Mouse (Mus musculus) MN1 (cell line): ENCODE measurements at regions not wholly inside any gene's neighbourhood (a gene's known extent, or its start where the extent isn't known, plus 50 kb on each side); places are given as distances from the start of the nearest gene placed in this dataset.

Source experiments
- DNase-seq: peaks from one replicate; pipeline ENCODE4 v3.0.0-alpha.2; 2016; ENCODE audit warnings: low spot score

- DNase-seq, result no peak
Observed at GRCm38 (mm10) chr14:74384481-74384880, 256.2 kb upstream of the Htr2a start.

DNA sequence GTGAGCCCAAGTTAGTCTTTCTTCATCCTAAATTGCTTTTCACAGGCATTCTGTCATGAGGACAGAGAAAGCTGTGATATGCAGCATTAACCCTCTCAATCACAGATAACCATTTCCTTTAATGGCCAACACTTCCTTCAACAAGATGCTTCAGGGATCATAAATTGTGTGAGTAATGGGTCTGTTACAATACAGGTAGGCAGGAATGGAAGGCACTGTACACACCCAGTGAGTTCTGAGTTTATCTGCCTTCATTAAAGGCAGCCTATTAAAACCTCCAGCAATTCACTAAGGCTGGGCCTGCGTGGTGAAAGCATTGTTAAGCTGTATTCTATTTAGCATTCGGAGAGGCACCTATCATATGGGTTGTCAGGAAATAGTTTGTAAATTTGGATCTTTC is 248.2 kb upstream of the Htr2a start:
- no peak for DNase-seq

DNA sequence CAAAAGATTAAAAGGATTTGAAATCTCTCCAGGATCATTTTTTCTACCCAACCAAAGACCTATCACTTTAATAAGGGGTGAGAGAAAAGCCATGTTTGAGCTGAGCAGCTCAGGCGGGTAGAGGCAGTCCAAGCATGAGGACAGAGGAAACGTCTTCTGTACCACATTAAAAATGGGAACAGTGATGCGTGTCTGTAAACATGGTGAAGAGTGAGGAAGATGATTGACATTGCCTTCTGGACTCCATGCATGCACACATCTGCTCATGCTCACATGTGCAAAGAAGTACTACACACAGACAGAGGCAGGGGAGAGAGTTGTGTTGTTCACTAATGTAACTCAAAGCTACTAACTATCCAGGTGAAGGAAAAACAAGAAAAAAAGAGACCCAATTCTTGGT is 243.4 kb upstream of the Htr2a start:
- no peak for DNase-seq

DNA sequence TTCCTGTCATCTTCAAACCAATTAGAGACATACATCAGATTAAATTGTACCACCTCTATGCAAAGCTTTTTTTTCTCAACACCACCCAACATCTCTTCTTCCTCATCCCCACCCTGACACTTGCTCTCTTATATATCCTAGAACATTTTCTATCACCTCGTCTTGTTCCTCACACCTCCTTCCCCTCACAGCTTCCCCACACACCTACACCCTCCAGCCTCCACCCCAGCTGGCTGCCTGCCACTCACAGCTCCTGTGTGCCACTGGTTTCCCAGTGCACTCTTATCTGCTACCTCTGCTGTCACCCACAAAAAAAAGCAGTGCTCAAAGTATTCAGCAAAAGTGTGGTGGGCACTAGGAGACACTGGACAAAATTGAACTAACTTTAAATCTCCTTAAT is 231.2 kb upstream of the Htr2a start:
- DNase-seq, result no peak

DNA sequence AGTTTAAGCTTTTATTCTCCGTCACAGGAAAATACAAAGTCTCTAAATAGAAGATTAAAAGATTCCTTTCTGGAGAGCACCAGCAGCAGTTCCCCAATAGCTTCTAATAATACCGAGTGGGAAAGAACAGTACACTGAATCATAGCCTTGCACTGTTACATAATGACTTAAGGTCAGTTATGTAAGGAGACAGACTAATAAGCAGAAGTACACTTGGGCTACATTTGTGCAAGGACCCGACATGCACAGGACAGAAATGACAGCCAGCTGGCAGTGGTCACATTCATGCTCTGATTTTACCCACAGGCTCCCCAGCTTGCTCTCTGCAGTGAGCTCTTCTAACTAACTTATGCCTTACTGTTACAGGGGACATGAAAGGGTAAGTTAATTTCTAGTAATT is 212.4 kb upstream of the Htr2a start:
- no peak for DNase-seq

GRCm38 (mm10) chr14:74464027-74464682 is 176.5 kb upstream of the Htr2a start:
- no peak for DNase-seq

DNA sequence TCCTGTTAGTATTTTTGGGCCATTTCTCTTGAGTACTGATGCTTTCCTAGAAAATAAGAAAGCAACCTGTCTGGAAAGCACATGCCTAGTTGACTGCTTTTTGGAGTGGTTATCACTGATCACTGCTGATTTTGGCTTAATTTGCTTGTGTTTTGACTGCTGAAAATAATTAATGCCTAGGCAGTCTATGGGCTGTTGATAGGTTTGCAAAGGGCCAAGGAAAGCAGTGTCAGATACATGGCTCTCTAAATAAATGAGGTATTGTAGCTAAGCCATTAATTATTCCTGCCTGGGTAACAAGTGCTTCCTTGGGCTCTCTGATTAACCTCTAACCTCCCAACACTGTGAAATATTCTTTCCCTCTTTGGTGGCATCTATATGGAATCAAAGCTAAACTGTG is 145.1 kb upstream of the Htr2a start:
- no peak for DNase-seq

- DNase-seq, result no peak
Observed at GRCm38 (mm10) chr14:74511521-74511920, 129.1 kb upstream of the Htr2a start.

- no peak for DNase-seq
Observed at GRCm38 (mm10) chr14:74516451-74516850, 124.2 kb upstream of the Htr2a start.

DNA sequence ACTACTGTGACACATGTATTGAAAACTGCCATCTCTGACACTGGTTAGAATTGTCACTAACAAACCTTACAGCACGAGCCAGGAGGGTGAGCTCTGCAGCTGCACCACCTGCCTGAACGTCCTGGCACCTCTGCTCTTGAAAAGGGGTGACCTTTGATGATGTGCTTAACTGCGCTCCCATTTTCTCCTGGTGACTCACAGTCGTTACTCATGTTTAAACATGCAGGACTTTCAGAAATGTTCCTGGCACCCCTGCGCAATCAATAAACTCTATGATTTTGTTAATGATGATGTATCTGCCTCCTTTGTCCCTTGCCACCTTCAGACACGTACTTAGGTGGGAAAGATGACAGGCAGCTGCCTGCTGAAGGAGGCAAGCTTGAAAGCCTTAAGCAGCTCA is 121.1 kb upstream of the Htr2a start:
- no peak for DNase-seq

DNA sequence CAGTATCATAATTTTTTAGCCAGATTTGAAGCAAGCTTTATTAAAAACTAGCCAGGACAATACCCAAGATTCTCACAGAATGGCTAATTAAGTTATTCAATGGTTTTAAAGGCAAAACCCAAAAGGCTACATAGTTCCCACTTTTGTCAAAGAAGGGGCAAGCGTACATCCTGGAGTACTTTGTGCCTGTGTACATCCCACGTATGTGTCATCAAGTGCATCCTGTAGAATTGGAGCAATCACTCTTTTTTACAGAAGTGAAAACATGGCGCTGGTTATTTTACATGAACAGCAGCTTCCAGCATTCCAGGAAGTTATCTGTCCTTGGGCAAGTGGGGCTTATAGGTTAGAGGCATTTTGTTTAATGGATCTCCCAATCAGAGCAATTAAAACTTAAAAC is 119.0 kb upstream of the Htr2a start:
- DNase-seq, result no peak

DNA sequence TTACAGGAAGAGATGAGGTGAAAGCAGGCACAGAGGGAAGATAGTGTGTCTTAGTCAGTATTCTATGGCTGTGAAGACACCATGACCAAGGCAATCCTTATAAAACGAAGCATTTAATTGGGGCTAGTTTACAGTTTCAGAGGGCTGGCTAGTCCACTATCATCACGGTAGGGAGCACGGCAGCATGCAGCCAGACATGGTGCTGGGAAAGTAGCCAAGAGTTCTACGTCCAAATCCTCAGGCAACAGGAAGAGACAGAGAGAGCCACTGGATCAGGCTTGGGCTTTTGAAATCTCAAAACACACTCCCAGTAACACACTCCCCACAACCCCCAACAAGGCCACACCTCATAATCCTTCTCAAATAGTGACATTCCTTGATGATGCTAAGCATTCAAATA is 113.4 kb upstream of the Htr2a start:
- no peak for DNase-seq

DNA sequence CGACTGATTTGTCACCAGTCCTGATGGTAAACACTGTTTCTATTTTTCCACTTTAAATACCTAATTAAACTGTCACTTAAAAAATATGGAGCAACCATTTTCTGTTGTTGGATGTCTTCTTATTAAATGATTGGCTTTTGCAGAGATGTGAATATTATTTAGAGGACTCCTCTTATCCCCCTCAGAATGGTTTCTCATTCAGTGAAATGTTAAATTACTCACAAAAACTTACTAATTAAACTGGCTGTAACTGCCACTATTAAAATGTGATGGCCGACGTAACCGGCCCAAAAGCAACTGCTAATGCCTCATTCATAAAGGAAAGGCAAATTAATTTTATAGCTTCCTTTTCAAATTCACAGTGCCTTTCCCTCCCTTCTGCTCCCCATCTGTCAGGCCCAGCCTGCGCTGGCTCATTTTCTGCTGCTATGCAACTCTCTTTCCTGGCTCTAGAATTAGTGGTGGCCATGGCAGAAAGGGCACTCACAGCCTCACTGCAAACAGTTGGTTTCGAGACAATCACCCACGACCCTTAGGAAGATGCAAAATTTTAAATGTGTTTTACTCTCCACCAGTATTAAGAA is 111.2 kb upstream of the Htr2a start:
- no peak for DNase-seq

DNA sequence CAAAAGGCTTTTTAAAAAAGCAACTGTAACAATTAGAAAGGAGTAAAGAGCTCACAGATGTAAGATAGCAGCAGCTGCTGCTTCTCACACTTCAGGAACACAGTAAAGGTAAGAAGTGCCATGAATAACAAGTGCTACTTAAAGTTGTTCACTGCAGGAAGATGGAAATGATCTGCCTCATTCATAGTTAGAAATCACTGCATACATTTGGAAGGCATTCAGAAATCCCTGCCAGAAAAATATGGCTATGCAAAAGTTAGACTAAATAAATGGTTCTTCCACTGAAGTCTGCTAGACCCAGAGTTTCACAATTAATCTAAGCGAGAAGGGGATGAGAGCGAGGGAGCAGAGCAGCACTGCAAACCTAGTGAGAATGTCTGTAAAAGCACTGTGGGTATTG is 102.5 kb upstream of the Htr2a start:
- no peak for DNase-seq

DNA sequence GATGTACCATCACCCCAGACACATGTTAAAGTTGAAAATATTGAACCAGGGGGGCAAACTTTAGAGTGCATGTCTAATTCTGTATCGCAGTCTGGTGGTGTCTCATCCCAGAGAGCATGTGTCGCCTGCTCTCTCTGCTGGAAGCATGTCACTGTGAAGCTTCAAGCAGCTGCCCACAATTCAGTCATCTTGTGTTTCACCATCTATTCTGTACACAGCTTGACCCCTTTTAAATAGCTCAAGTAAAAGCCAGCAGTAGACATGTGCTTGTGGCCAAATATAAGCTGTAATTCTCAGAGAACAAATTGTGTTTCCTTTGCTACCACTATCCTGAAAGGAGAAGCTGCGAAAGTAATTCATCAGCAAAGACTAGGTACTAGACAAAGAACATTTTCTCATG is 96.6 kb upstream of the Htr2a start:
- no peak for DNase-seq

DNA sequence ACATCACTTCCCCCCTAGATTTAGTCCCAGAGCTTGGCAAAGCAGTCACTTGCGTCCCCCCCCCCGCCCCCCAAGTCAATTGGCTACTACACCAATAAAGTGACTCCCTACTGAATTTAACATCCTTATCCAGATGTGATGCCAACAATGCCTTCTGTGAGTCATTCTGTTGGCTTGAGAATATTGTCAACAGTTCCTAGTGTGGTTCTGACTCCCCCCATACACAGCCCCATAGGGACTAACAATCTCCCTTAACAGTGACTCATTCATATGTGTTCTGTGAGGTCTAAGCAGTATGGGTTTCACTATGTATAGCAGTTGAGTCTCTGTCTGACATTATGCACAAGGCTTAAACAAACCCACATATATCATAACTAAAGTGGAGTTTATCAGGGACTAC is 89.5 kb upstream of the Htr2a start:
- DNase-seq, result no peak

DNA sequence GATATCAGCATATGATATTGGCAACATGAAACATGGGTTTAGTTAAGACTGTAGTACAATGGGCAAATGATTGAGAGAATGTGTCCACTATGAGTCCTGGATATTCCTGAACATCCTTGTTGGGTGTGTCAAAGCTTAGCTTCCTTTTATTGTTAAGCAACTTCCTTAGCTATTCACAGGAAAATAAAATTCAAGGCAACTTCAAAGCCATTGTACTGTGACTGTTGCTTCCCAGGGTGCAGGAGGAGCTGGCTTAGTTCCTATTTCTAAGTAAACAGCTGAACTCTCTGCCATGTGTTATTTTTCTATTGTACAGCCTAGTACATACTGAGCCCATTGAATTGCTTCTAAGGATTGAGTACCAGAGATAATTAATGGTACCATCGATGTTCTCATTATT is 87.0 kb upstream of the Htr2a start:
- no peak for DNase-seq

GRCm38 (mm10) chr14:74558359-74558758 is 82.3 kb upstream of the Htr2a start:
- DNase-seq, result no peak
